Mouse (Mus musculus): ENCODE measurements around the gene Ifi27. TPM values are rescaled to one million over a fixed set of nuclear protein-coding genes. Genes with fewer than 3 reads are reported as not detected.

The Ifi27 gene
- 59.7 and 125 TPM in 2 replicates for total RNA-seq (2014; fragmentation: Nextera tagmentation)
- total RNA-seq (2017), result 38.8 and 40.3 TPM in 2 replicates

GRCm38 (mm10) chr12:103433986-103434731 is at the start of gene Ifi27:
Ifi27 (plus strand) TSS chr12:103434211.
- peak; percentile 97 for ATAC-seq (replicated peaks; ENCODE audit: low FRiP score, low TSS enrichment, poor library complexity, severe bottlenecking)

DNA sequence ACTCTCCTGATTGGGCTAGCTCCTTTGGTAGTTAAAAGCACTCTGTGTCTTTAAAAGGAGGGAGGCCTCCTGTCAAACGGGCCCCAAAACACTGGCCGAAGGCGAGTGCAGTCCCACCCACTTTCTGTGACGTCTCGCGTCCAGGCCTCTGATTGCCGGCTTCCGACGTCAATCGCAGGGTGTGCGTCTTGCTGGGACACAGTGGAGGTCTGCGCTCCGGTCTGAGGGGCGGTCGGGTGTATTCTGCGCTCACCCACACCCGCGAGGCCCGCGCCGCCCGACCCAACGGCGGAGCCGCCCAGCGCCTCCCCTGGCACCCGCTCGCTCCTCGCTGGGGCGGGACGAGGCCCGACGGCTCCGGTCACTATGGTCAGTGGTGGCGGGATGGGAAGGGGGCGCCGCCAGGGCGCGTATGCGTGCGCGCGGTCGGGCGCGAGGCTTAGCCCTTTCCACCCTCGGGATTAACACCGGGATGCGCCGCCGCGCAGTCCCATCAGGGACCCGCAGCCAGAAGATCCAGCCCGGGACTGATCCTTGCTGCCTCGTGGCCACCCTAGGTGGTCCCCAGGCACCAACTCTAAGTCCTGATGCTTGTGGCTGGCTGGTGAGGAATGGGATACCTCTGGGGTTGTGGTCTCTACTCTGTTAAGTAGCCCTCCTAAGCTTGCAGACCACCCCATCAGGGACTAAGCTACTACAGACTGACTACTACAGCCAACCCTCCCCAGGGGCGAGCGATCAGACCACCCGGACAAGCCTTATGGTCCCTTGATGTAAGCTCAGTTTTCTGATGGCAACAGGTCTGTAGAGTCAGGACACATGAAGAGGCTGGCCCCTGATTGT is 45.3 kb upstream of the Ifi27 start, which contains the start of gene Otub2:
Gene Otub2, plus strand, starts transcription at position 178 of the 843 bp plus-strand sequence.
- ATAC-seq (replicated peaks; ENCODE audit: low FRiP score, low TSS enrichment, poor library complexity, severe bottlenecking), result peak; percentile 93

DNA sequence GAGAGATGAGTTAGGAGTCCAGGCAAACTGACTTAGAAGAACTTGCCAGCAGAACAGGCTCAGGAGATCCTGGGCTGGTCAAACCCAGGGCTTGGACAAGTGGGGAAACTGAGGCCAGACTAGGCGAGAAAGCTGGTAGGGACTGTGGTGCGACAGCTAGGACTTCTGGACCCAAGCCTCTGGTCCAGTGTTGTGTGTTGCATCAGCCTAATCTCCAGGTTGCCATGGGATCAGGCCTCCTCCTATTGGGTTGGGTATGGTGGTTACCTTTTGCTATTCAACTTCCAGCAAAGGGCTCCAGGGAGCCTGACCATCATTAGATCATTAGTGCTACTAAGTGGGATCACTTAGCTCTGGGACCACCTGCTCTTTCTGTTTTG is 44.7 kb upstream of the Ifi27 start:
- ATAC-seq (replicated peaks; ENCODE audit: low FRiP score, low TSS enrichment, poor library complexity, severe bottlenecking), result no peak

GRCm38 (mm10) chr12:103389982-103390381 is 44.0 kb upstream of the Ifi27 start:
- ATAC-seq (replicated peaks; ENCODE audit: low FRiP score, low TSS enrichment, poor library complexity, severe bottlenecking), result no peak

GRCm38 (mm10) chr12:103391098-103391497 is 42.9 kb upstream of the Ifi27 start:
- ATAC-seq (replicated peaks; ENCODE audit: low FRiP score, low TSS enrichment, poor library complexity, severe bottlenecking), result no peak

DNA sequence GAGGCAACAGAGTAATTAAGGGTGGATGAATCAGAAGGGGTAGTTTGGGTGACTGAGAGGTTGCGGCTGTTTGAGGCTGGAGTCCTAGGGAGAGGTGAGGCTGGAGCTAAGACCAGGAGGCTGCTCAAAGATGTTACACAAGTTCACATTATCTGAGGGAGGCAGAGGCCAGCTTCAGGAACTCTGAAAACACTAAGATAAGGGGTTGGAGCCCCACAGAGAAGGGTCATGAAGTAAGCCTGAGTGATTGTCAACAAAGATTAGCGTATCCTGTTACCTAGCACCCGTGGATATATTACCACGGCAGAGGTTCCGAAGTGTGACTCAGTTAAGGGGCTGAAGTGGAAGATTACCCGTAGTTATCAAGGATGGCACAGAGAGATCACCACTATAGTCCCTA is 40.5 kb upstream of the Ifi27 start:
- peak; percentile 87 for ATAC-seq (replicated peaks; ENCODE audit: low FRiP score, low TSS enrichment, poor library complexity, severe bottlenecking)

DNA sequence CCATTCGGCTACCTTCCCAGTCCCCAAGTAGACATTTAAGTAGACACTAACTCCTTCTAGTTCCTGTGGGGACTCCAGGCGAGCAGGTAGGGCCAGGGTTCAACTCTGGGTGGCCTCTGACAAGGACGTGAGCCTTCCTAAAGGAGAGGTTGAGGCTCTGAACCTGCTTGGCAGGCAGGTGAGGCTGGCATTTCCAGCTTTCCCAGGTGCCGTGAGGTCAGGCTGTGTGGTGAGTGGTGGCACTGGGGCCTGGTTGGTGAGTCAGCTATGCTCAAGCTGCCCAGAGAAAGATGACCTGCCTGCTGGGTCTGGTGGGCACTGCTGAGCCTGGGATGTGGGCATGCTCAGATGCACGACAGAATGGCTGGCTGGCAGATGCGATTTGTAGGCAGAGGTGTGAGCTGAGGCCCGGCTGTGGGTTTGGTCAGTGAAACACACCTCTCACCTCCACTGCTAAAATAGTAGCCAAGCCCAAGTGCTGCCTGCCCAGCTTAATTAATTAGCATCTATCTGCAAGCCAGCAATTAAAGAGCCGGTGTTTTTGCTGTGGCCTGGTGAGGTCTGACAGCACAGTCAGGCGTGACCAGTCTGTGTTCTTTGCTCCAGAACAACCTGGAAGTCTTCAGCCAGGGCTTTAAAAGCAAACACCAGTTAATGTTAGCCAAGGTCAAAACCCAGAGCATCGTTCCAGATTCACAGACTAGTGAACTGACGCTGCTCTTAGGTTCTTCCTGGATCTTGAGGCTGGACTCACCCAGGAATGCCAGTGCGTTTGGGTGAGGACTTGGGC is 38.3 kb upstream of the Ifi27 start:
- no peak for ATAC-seq (replicated peaks; ENCODE audit: low FRiP score, low TSS enrichment, poor library complexity, severe bottlenecking)

GRCm38 (mm10) chr12:103396751-103397150 is 37.3 kb upstream of the Ifi27 start:
- ATAC-seq (replicated peaks; ENCODE audit: low FRiP score, low TSS enrichment, poor library complexity, severe bottlenecking), result no peak

DNA sequence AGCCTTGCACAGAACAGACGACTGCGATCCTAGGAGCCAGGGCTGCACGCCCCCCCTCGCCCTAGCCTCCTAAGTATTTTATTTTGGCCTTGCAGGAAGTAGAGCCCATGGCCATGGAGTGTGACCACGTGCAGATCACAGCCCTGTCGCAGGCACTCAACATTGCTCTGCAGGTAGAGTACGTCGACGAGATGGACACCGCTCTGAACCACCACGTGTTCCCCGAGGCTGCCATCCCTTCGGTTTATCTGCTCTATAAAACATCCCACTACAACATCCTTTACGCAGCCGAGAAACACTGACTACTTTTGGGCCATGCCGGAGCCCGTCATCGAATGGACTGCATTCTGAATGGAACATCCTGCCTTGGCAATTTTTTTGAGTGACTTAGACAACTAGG is 29.9 kb upstream of the Ifi27 start:
- ATAC-seq (replicated peaks; ENCODE audit: low FRiP score, low TSS enrichment, poor library complexity, severe bottlenecking), result no peak

GRCm38 (mm10) chr12:103407720-103408119 is 26.3 kb upstream of the Ifi27 start, which contains the start of gene 9330161L09Rik:
9330161L09Rik (minus strand) TSS chr12:103407820.
- no peak for ATAC-seq (replicated peaks; ENCODE audit: low FRiP score, low TSS enrichment, poor library complexity, severe bottlenecking)

- ATAC-seq (replicated peaks; ENCODE audit: low FRiP score, low TSS enrichment, poor library complexity, severe bottlenecking), result no peak
Observed at GRCm38 (mm10) chr12:103408144-103408543, 25.9 kb upstream of the Ifi27 start.

- peak; percentile 4 for ATAC-seq (replicated peaks; ENCODE audit: low FRiP score, low TSS enrichment, poor library complexity, severe bottlenecking)
Observed at GRCm38 (mm10) chr12:103425016-103425728, 8.8 kb upstream of the Ifi27 start.

GRCm38 (mm10) chr12:103425729-103426470 is 8.1 kb upstream of the Ifi27 start, which contains the start of gene Ddx24:
Ddx24 (minus strand) TSS chr12:103425830.
- peak; percentile 96 for ATAC-seq (replicated peaks; ENCODE audit: low FRiP score, low TSS enrichment, poor library complexity, severe bottlenecking)

DNA sequence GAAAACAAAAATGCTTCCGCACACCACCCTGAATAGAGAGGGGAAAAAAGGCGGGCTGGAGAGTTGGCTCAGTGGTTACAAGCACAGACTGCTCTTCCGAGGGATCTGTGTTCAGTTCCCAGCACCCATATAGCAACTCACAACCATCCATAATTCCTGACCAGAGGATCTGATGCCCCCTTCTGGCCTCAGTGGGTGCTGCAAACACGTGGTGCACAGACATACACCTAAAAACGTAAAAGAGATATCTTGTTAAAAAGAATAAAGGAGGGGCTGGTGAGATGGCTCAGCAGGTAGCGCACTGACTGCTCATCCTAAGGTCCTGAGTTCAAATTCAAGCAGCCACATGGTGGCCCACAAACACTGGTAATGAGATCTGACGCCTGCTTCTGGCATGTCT is 7.3 kb upstream of the Ifi27 start:
- no peak for ATAC-seq (replicated peaks; ENCODE audit: low FRiP score, low TSS enrichment, poor library complexity, severe bottlenecking)

DNA sequence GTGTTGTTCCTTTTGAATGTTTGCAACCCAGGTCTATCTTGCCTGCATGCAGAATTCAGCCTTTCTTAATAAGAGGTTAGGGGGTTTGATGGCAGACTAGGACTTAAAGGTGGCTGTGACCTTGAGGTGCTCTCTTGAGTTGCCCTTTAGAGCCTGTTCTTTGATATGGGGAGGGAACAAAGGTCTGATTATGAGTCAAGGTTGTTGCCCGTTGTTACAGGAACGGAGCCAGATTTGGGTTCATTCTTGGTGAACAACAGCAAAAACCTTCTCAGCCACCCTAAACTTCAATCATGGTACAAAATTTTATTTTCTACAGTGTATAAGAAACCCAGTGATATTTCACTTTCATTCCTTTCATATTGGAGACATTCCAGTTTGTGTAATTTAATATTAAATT is 581 bp upstream of the Ifi27 start:
- no peak for ATAC-seq (replicated peaks; ENCODE audit: low FRiP score, low TSS enrichment, poor library complexity, severe bottlenecking)

- no peak for ATAC-seq (replicated peaks; ENCODE audit: low FRiP score, low TSS enrichment, poor library complexity, severe bottlenecking)
Observed at GRCm38 (mm10) chr12:103434861-103435260, 850 bp downstream of the Ifi27 start.

GRCm38 (mm10) chr12:103437601-103438000 is 3.6 kb downstream of the Ifi27 start:
- ATAC-seq (replicated peaks; ENCODE audit: low FRiP score, low TSS enrichment, poor library complexity, severe bottlenecking), result no peak

DNA sequence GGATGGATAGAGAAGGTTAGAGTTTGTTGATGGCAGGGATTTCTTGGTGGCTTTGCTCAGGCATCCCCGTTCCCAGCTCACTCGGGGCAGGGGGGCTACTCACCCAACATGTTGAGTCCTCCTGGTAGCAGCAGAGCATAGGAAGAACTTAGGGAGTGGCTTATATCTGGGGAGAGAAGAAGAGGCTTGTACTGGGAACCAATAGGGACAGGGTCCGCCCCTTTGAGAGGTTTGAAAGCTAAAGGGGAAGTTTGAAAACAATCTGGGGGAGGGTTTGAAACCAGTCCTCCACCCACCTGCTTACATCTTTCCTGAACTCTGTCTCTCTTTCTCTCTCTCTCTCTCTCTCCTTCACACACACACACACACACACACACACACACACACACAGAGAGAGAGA is 9.5 kb downstream of the Ifi27 start, which contains the start of gene Ifi27l2a:
Gene Ifi27l2a, minus strand, starts transcription at position 157 of the 400 bp plus-strand sequence.
- peak; percentile 42; the same call in 1 of the 2 replicates for ATAC-seq (replicated peaks; ENCODE audit: low FRiP score, low TSS enrichment, poor library complexity, severe bottlenecking)
